Mouse (Mus musculus) kidney, postnatal 0 days (tissue): ENCODE results near the gene Med15. TPM values are rescaled to one million over a fixed set of nuclear protein-coding genes. Genes with fewer than 3 reads are reported as not detected.

ENCODE experiments used
- ATAC-seq: fragments of 200-750 bp; cut with Nextera tagmentation; replicated peaks from 2 replicates; pipeline ENCODE4 v1.8.0; 2017; ENCODE audit warnings: low read depth, moderate number of reproducible peaks, moderate TSS enrichment, moderate library complexity; ENCODE audit not compliant: low FRiP score
- DNase-seq: peaks from one replicate; pipeline ENCODE4 v3.0.0-alpha.2; 2016; ENCODE audit warnings: low spot score
- H3K27ac ChIP-seq: fragments of 300-500 bp; sonication (generic); 2 replicates; pipeline ENCODE4 v1.5.1; 2014; ENCODE audit warnings: mild to moderate bottlenecking
- H3K27me3 ChIP-seq: fragments of 300-500 bp; sonication (generic); 2 replicates; pipeline ENCODE4 v1.6.1; 2014; ENCODE audit warnings: low read length, mixed read lengths; ENCODE audit not compliant: insufficient read depth
- H3K36me3 ChIP-seq: fragments of 300-500 bp; sonication (generic); 2 replicates; pipeline ENCODE4 v1.6.1; 2014; ENCODE audit warnings: low read length, mixed read lengths; ENCODE audit not compliant: insufficient read depth
- H3K4me1 ChIP-seq: fragments of 300-500 bp; sonication (generic); replicated peaks from 2 replicates; pipeline ENCODE4 v1.6.1; 2014; ENCODE audit warnings: antibody characterized with exemption, low read length, mixed read lengths; ENCODE audit not compliant: insufficient read depth
- H3K4me2 ChIP-seq: fragments of 300-500 bp; sonication (generic); 2 replicates; pipeline ENCODE4 v1.6.1; 2014; ENCODE audit warnings: mild to moderate bottlenecking, low read length, moderate library complexity, mixed read lengths
- H3K4me3 ChIP-seq: fragments of 300-500 bp; sonication (generic); replicated peaks from 2 replicates; pipeline ENCODE4 v1.5.1; 2014; ENCODE audit warnings: low read depth, low read length
- H3K9ac ChIP-seq: fragments of 300-500 bp; sonication (generic); 2 replicates; pipeline ENCODE4 v1.6.1; 2014; ENCODE audit warnings: low read depth, low read length
- H3K9me3 ChIP-seq: fragments of 300-500 bp; sonication (generic); replicated peaks from 2 replicates; pipeline ENCODE4 v1.6.1; 2016; ENCODE audit warnings: low read length, inconsistent platforms, mixed read lengths
- CTCF ChIP-seq: IDR thresholded peaks from 2 replicates; pipeline ENCODE4 v1.5.1; 2016; ENCODE audit warnings: antibody characterized with exemption, low read depth, mild to moderate bottlenecking, moderate library complexity
- WGBS: fragments of 180-500 bp; shearing (Covaris S2); extraction: QIAGEN DNeasy Blood & Tissue Kit; methylation state at CpG from one replicate; pipeline ENCODE4 v1.1.7; 2014; 5-methylcytosine and 5-hydroxymethylcytosine counted together
- polyA plus RNA-seq: library from polyadenylated mRNA; unstranded; fragments of >200 nt; fragmentation: Nextera tagmentation; extraction: Ambion mirVana; gene quantifications from 2 replicates; pipeline ENCODE4 v1.2.1, GENCODE M21; 2015

Gene Med15
- polyA plus RNA-seq = 29.4 TPM in 2 replicates

DNA sequence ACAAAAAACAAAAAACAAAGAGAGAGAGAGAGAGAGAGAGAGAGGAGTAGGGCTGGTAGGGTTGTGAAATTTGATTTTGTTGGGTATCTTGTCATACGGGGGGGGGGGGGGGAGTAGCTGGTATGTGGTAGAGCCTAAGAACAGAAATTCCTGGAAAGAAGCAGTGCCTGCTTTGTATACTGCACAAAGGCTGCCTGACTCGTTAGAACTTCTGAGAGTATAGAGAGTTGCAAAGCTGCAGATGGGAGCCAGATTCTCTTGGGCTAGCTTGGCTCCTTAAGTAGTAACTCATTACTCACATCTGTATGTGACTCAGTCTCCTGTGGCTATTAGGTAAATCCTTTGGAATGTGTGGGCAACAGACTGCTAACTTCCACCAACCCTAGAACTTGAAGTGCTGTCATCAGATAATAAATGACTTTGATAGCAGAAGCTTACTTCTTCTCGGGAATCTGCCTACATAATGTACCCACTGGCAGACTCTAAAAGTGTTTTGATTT is at the start of gene Med15:
Med15 (minus strand) TSS at position 51 of the 500 bp plus-strand sequence.
- Histone ChIP-seq H3K4me3 (no peak within 1 kb of the TSS), H3K4me2 (no peak within 1 kb of the TSS), H3K4me1 (no peaks in the 10 kb centered on the region), H3K9me3 (no peaks in the 10 kb centered on the region), H3K36me3 (no peaks in the 10 kb centered on the region), H3K27me3 (no peaks in the 10 kb centered on the region), H3K27ac (no peak within 1 kb of the TSS), H3K9ac (no peak within 1 kb of the TSS)
- no peak for ATAC-seq
- TF ChIP-seq CTCF = no peak
- DNase-seq = no peak
- WGBS = 31% methylated on average over 3 of the region's 3 CpGs

DNA sequence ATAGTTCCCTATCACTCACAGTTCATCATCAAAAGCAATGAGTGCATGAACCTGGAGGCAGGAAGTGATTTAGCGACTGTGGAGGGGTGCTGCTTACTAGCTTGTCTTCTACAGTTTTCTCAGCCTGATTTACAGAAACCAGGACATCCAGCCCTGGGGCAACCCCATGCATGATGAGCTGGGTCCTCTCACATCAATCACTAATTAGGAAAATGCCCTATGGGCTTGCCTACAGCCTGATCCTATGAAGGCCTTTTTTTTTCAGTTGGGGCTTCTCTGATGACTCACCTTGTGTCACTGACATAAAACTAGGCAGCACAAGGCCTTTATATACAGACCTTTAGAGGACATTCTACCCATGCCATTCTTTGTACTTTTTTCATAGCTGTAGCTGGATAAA is 47.0 kb upstream of the Med15 start:
- ATAC-seq (no peak), DNase-seq (no peak)
- 77% methylated on average over 1 of the region's 1 CpGs for WGBS
- H3K4me3 ChIP-seq = no peak overlapping the region
- no peak overlapping the region for H3K9ac ChIP-seq
- H3K27ac ChIP-seq = no peak overlapping the region
- no peaks in the 10 kb centered on the region for H3K27me3 ChIP-seq
- peaks cover 28% of the 10 kb centered on the region for H3K36me3 ChIP-seq
- H3K9me3 ChIP-seq = no peaks in the 10 kb centered on the region
- H3K4me1 ChIP-seq = no peaks in the 10 kb centered on the region
- TF ChIP-seq CTCF = no peak
- no peak overlapping the region for H3K4me2 ChIP-seq

DNA sequence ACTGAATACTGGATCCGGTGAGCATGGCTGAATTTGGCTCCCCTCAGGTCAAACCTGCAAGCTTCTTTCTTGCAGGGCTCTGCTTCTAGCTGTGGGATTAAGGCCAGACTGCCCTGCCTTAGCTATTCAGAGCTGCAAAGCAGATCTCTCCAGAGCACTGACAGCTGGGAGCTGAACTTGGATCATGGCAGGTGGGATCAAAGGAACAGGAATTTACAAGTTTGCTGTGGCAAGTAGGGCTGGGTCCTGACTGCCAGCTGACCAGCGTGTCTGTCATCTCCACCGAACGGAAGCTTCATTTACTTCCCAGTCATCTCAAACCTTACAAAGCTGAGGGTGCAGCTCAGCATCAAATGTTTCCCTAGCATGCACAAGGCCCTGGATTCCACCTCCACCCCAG is 45.5 kb upstream of the Med15 start:
- Histone ChIP-seq H3K9ac (no peak overlapping the region), H3K27ac (no peak overlapping the region), H3K27me3 (no peaks in the 10 kb centered on the region), H3K9me3 (no peaks in the 10 kb centered on the region), H3K4me2 (no peak overlapping the region), H3K36me3 (peaks cover 28% of the 10 kb centered on the region), H3K4me1 (no peaks in the 10 kb centered on the region), H3K4me3 (no peak overlapping the region)
- no peak for TF ChIP-seq CTCF
- ATAC-seq = no peak
- 79% methylated on average over 4 of the region's 4 CpGs for WGBS
- DNase-seq = no peak

DNA sequence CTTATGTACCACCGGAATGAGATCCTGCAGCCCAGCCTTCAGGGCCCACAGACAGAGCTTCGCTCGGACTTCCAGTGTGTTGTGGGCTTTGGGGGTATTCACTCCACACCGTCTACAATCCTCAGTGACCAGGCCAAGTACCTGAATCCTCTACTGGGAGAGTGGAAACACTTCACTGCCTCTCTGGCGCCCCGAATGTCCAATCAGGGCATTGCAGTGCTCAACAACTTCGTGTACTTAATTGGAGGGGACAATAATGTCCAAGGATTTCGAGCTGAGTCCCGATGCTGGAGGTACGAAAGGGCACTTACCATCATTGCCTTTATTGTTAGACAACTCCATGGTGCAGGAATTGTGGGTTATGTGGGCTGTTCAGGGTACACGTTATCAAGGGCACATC is 44.1 kb upstream of the Med15 start:
- Histone ChIP-seq H3K27me3 (no peaks in the 10 kb centered on the region), H3K4me2 (no peak overlapping the region), H3K9me3 (no peaks in the 10 kb centered on the region), H3K36me3 (peaks cover 38% of the 10 kb centered on the region), H3K4me3 (no peak overlapping the region), H3K27ac (no peak overlapping the region), H3K9ac (no peak overlapping the region), H3K4me1 (no peaks in the 10 kb centered on the region)
- ATAC-seq (no peak), DNase-seq (peak; percentile 37)
- TF ChIP-seq CTCF = peak; percentile 66
- WGBS = 69% methylated on average over 11 of the region's 11 CpGs

- DNase-seq = peak; percentile 33
- WGBS = 68% methylated on average over 4 of the region's 4 CpGs
- no peak overlapping the region for H3K9ac ChIP-seq
Measured at GRCm38 (mm10) chr16:17771117-17771865, 38.6 kb upstream of the Med15 start.

GRCm38 (mm10) chr16:17768834-17769233 is 36.1 kb upstream of the Med15 start:
- H3K4me2 ChIP-seq = no peak overlapping the region

More at GRCm38 (mm10) chr16:17771117-17771865, 38.6 kb upstream of the Med15 start:
- Histone ChIP-seq H3K4me3 (no peak overlapping the region), H3K4me1 (no peaks in the 10 kb centered on the region), H3K36me3 (peaks cover 37% of the 10 kb centered on the region), H3K27me3 (no peaks in the 10 kb centered on the region), H3K4me2 (no peak overlapping the region), H3K9me3 (no peaks in the 10 kb centered on the region), H3K27ac (no peak overlapping the region)
- TF ChIP-seq CTCF = peak; percentile 66
- ATAC-seq = no peak

More at GRCm38 (mm10) chr16:17768834-17769233, 36.1 kb upstream of the Med15 start:
- no peaks in the 10 kb centered on the region for H3K9me3 ChIP-seq
- 81% methylated on average over 7 of the region's 7 CpGs for WGBS
- no peak overlapping the region for H3K9ac ChIP-seq
- no peaks in the 10 kb centered on the region for H3K27me3 ChIP-seq
- DNase-seq (no peak), ATAC-seq (no peak)
- H3K4me1 ChIP-seq = no peaks in the 10 kb centered on the region
- H3K36me3 ChIP-seq = peaks cover 38% of the 10 kb centered on the region
- H3K27ac ChIP-seq = no peak overlapping the region
- no peak overlapping the region for H3K4me3 ChIP-seq
- TF ChIP-seq CTCF = no peak
